Mouse (Mus musculus): Measurements from ENCODE around the gene Gm45062. TPM values are rescaled to one million over a fixed set of nuclear protein-coding genes. Genes with fewer than 3 reads are reported as not detected.

Gm45062 gene
- polyA plus RNA-seq, 1 experiment from 2014 or later, result 9.2 TPM

DNA sequence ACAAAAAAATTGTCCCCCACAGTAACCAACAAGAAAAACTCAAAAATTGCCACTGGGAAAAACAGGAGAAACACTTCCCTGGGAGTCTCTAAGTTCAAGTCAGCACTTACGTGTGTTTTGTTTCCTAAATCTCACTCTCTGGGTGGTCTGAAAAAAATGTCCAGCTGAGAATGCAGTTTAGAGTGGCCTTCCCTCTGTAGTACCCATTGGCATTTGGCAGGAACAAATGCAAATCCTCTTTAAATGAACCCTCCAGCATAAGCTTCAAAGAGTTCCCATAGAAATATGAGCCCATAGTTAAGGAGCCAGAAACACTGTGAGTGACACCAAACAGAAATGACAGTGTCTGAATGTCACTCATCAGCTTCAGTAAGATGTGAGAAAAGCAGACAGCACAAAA, 219.9 kb downstream of the Gm45062 start:
- no peak overlapping the region for H3K9ac ChIP-seq
- no peaks in the 10 kb centered on the region for H3K36me3 ChIP-seq
- 54% methylated on average over 1 of the region's 1 CpGs for WGBS
- no peak overlapping the region for H3K4me3 ChIP-seq
- 0 out of 2 replicates have a peak, but pooled peaks cover 3% of the 10 kb centered on the region for H3K4me1 ChIP-seq (replicated peaks)
- no peaks in the 10 kb centered on the region for H3K9me3 ChIP-seq (replicated peaks)
- H3K4me2 ChIP-seq, result no peak overlapping the region
- ATAC-seq (ENCODE audit: insufficient number of reproducible peaks, low FRiP score), result no peak
- H3K27me3 ChIP-seq (replicated peaks), result no peaks in the 10 kb centered on the region
- H3K27ac ChIP-seq (ENCODE audit: poor library complexity, severe bottlenecking), result no peak overlapping the region

DNA sequence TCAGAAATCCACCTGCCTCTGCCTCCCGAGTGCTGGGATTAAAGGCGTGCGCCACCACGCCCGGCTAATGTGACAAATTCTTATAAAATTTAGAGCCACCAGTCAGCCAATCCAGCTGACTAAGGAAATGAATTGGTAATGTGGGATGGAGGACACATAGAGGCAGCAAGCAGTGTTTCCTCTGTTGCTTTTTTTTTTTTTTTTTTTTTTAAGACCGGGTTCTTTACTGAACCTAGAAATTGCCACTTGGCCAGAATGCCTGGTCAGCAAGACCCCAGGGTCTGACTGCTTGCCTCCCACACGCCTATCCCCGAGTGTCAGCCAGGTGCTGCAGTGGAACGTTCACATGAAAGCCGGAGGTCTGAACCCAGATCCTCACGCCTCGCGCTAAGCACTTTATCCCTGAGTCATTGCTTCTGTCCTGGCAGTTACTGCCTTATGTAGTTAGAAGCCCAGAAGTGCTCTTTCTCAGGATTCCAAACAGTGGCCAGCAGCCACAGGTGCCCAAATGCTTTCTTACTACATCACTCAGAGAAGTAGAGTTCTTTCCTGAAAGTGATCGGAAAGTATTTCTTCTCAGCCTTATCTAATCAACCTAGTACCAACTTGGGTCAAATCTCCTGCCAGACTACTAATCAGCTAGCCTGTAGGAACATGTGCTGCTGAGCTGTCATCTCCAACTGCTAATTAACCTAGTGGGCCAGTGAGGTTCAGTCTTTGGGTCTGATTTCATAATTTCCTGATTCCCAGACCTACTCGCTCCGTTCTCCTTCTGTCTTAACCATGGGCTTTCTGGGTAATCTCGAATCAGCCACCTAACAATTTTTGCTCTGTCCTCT, 225.4 kb downstream of the Gm45062 start:
- WGBS, result 69% methylated on average over 17 of the region's 17 CpGs
- H3K27ac ChIP-seq (ENCODE audit: poor library complexity, severe bottlenecking), result no peak overlapping the region
- H3K27me3 ChIP-seq (replicated peaks), result no peaks in the 10 kb centered on the region

DNA sequence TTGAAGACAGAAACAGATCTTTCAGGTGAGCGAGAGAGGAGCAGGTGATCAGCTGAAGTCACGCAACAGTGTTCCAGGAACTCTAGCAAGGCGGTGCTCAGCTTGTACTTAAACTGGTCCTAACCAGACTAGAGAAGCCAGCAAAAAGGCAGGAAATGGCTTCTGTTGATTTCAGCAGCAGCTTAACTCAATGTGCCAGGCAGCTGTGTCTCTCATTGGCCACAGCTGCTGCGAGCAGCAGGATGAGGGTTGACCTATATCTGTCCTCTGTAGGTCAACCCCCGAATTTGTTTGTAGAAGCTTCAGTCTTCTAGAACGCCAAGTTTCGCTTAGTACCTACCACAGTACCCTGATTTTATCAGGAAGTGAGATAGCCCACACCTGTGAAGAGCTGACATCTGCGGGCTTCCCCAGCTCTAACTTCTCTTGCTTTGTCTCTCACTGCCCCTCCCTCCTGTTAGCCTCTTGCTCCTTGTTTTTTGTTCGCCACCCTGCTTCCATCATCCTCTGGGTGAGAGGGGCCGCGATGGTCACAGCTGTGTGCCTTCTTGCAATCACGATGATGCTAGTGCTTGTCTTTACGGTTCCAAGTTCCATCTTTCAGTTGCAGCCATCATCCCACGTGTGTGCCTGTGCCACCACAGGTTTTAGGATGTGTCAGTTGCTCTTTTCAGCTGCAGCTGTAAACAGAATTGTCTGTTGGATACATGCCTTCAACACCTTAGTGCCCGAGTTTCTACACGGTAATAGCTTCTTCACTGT, 226.3 kb downstream of the Gm45062 start:
- H3K9me3 ChIP-seq (replicated peaks), result no peaks in the 10 kb centered on the region
- H3K4me1 ChIP-seq (replicated peaks), result peaks cover 29% of the 10 kb centered on the region
- WGBS, result 78% methylated on average over 16 of the region's 16 CpGs
- no peak overlapping the region for H3K27ac ChIP-seq (ENCODE audit: poor library complexity, severe bottlenecking)
- H3K36me3 ChIP-seq, result no peaks in the 10 kb centered on the region
- H3K4me3 ChIP-seq, result no peak overlapping the region
- no peaks in the 10 kb centered on the region for H3K27me3 ChIP-seq (replicated peaks)
- H3K4me2 ChIP-seq, result no peak overlapping the region
- H3K9ac ChIP-seq, result no peak overlapping the region
- ATAC-seq (ENCODE audit: insufficient number of reproducible peaks, low FRiP score), result 0 out of 2 replicates have a peak, but pooled peaks have one; percentile 22

More for the DNA sequence above, 225.4 kb downstream of the Gm45062 start:
- Histone ChIP-seq H3K4me2 (no peak overlapping the region), H3K9ac (no peak overlapping the region), H3K4me1 (replicated peaks) (peaks cover 29% of the 10 kb centered on the region), H3K9me3 (replicated peaks) (no peaks in the 10 kb centered on the region), H3K36me3 (no peaks in the 10 kb centered on the region), H3K4me3 (no peak overlapping the region)
- no peak for ATAC-seq (ENCODE audit: insufficient number of reproducible peaks, low FRiP score)

DNA sequence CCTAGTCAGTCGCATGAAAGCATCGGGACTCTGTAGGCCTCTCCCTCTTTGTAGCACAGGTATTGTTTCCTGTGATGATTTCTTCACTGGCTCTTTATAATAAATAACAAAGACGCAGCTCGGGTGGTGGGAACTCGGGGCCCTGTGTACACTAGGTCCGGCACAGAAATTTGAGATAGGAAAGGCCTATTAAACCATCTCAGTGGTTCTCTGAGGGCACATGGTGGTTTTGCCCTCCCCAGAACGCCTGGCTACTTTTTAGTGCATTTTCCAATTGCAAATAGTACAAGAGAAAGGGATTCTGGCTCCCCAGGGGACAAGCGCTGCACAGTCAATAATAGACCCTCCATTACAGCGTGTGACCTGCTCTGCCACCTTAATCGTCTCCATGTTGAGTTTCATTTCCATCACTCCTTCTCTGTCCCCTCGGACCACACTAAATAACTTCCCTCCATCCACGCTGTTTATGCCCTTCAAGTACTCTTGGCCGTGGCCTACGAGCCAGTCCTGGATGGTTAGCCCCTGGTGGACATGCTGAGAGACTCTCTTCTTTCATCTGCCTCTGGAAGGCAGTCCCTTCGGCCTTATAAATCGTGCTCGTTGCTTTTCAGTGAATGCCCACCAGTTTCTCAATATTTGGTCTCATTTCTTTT, 227.3 kb downstream of the Gm45062 start:
- Histone ChIP-seq H3K27ac (ENCODE audit: poor library complexity, severe bottlenecking) (no peak overlapping the region), H3K4me1 (replicated peaks) (peaks cover 29% of the 10 kb centered on the region), H3K4me2 (no peak overlapping the region), H3K27me3 (replicated peaks) (no peaks in the 10 kb centered on the region), H3K9me3 (replicated peaks) (no peaks in the 10 kb centered on the region), H3K4me3 (no peak overlapping the region), H3K36me3 (no peaks in the 10 kb centered on the region), H3K9ac (no peak overlapping the region)
- WGBS, result 86% methylated on average over 17 of the region's 17 CpGs
- no peak for ATAC-seq (ENCODE audit: insufficient number of reproducible peaks, low FRiP score)

DNA sequence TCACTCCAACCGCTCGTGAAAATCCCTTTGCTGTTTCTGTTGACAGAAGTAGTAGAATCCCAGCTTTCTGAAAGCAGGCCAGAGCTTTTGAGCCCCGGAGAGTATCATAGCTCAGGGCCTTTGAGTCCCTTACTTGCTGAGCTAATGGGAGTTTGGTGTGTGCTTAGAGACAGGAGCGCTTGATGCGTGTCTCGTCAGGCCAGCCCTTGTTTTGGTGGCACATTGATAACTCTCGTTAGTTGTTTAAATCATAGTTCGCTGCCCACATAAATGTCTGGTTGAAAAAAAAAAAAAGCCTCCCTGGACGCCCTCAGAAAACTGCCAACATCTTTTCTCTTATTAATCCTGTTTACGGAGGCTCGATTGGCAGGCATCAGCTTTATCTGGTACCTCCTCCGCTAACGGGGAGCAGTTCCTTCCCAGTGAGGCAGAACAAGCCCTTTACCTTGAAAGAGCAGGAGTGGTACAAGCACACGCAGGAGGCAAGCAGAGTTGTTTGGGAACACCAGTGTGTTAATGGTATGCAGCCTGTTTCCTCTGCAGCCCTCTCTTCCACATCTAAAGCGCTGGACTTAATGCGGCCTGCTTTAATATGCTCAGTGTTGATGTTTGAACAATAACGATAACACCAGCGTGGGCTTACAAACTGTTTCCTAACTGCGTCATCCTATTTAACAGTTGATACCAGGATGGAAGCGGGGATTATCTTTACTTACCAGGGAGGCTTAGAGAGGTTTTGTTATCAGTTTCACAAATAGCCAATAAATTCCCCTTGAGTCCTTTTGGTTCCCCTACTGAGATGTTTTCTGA, 228.0 kb downstream of the Gm45062 start:
- Histone ChIP-seq H3K4me2 (peak overlapping the region; percentile 7; the same call in 1 of the 2 replicates), H3K36me3 (no peaks in the 10 kb centered on the region), H3K27ac (ENCODE audit: poor library complexity, severe bottlenecking) (no peak overlapping the region), H3K9me3 (replicated peaks) (no peaks in the 10 kb centered on the region), H3K9ac (no peak overlapping the region), H3K4me1 (replicated peaks) (peaks cover 29% of the 10 kb centered on the region), H3K4me3 (no peak overlapping the region), H3K27me3 (replicated peaks) (no peaks in the 10 kb centered on the region)
- WGBS, result 43% methylated on average over 20 of the region's 20 CpGs
- ATAC-seq (ENCODE audit: insufficient number of reproducible peaks, low FRiP score), result no peak; the same call in 1 of the 2 replicates

DNA sequence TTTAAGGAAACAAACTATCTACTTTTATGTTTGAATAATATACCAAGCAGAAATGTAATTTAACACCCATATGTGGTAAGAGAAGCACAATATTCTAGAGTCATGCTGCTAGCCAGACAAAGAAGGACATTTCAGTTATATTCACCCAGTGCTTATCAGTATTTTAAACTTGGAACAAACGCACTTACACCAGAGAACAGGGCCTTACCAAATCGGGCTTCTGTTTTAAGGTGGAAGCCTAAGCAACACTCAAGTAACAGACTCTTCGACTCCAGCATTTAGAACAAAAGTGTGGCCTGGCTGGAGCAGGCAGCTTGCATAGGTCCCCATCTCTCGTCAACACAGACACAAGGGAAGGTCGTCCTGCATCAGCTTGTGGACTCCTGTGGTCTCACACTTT, 229.0 kb downstream of the Gm45062 start:
- Histone ChIP-seq H3K4me1 (replicated peaks) (peaks cover 29% of the 10 kb centered on the region), H3K9me3 (replicated peaks) (no peaks in the 10 kb centered on the region), H3K4me3 (no peak overlapping the region), H3K4me2 (no peak overlapping the region), H3K27ac (ENCODE audit: poor library complexity, severe bottlenecking) (no peak overlapping the region), H3K9ac (no peak overlapping the region), H3K27me3 (replicated peaks) (no peaks in the 10 kb centered on the region), H3K36me3 (no peaks in the 10 kb centered on the region)
- 26% methylated on average over 5 of the region's 5 CpGs for WGBS
- no peak for ATAC-seq (ENCODE audit: insufficient number of reproducible peaks, low FRiP score)

DNA sequence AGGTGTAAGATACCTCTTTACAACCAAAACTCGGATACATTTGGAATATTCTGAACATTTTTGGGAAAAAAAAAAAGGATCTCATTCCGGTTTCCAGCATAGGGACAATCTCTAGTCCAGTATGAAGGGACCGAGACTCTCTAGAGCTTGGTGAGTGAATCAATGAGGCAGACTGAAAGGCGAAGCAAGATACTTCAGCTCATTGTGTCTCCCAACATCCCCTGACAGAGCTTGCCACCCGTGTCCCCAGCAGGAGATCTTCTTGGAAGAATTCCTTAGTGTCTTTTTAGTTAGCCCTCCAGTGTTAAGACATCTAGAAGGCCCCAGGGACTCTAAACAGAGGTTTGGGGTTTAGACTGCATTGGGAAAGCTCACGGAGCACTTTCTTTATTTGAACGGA, 230.0 kb downstream of the Gm45062 start:
- Histone ChIP-seq H3K9ac (no peak overlapping the region), H3K27ac (ENCODE audit: poor library complexity, severe bottlenecking) (no peak overlapping the region), H3K9me3 (replicated peaks) (no peaks in the 10 kb centered on the region), H3K4me1 (replicated peaks) (peaks cover 29% of the 10 kb centered on the region), H3K27me3 (replicated peaks) (no peaks in the 10 kb centered on the region), H3K36me3 (no peaks in the 10 kb centered on the region), H3K4me2 (no peak overlapping the region), H3K4me3 (no peak overlapping the region)
- WGBS, result 82% methylated on average over 7 of the region's 7 CpGs
- no peak for ATAC-seq (ENCODE audit: insufficient number of reproducible peaks, low FRiP score)

DNA sequence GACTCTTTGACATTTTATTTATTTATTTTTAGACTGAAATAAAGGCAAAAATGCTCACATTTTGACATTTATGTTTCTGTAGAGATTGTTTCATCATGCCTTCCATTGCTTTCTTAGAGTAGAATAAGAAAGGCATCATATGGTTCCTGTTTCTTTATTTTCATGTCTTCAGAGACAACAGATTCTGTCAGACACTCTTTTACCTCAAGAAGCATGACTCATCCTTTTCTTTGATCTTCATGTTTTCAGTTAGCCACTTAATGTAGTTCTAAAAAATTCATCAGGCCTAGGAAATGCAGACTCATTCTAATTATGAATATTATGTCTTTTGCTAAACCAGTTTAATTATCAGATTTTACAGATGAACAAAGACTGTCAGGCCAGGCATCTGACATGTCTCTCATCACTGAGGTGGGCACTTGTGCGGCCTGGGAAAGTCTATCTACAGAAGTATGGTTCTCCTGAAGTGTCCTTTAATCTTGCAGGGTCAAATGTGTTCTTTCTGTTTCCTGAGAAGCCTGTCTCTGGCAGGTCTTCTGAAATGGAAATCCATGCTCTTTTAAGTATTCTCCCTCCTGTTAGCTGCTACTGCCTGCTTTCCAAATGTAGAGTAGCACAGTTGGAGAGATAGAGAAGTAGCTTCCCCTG, 230.8 kb downstream of the Gm45062 start:
- ATAC-seq (ENCODE audit: insufficient number of reproducible peaks, low FRiP score), result no peak
- no peak overlapping the region for H3K9ac ChIP-seq
- no peaks in the 10 kb centered on the region for H3K9me3 ChIP-seq (replicated peaks)
- H3K36me3 ChIP-seq, result no peaks in the 10 kb centered on the region
- H3K4me1 ChIP-seq (replicated peaks), result peaks cover 23% of the 10 kb centered on the region
- no peaks in the 10 kb centered on the region for H3K27me3 ChIP-seq (replicated peaks)
- no peak overlapping the region for H3K4me2 ChIP-seq
- WGBS, result 74% methylated on average over 1 of the region's 1 CpGs
- H3K27ac ChIP-seq (ENCODE audit: poor library complexity, severe bottlenecking), result no peak overlapping the region
- no peak overlapping the region for H3K4me3 ChIP-seq

DNA sequence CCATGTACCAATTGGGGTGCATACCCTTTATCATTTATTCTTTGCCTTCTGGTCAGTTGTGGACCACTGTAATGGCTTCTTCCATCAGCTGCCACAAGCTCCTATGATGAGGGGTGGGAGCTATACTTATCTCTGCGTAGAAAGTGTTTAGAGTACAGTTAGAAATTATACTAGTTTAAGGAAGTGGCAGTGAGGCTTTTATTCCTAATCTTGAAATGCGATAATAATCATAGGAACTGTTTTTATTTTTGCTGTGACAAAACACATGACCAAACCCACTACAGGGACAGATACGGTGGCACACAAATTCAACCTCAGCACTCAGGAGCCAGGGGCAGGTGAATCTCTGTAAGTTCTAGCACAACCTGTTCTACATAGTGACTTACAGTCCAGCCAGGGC, 233.0 kb downstream of the Gm45062 start:
- no peak for ATAC-seq (ENCODE audit: insufficient number of reproducible peaks, low FRiP score)
- H3K9ac ChIP-seq, result no peak overlapping the region

DNA sequence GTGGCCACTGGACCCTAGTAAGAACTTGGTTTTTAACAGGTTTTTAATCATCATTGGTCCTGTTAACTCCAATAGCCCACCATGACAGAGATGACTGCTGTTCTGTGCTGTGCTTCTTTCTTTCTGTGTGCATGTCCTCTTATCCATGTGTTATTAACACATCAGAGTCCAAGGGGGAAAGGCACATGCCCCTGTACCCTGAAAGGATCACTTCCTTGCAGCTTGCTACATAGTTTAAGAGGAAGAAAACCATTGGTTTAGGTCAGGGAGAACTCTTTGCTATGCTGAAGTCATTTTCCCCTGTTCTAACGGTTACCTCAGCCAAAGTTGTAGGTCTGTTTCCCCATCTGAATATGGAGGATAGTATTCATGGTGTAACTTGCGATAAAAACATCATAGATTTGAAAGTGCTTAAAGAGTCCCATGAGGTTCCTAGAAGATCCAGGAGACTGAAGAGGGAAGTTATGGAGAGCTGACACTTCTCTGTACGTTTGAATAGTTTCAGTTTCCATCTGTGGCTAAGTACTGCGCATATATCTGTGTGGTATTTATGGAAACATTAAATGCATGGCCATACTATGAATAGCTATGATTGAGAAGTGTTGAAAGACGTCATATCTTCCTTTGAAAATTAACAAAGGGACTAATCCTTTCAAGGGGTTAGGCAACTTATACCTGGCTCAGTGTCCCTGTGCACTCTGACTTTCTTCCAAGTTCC, 236.0 kb downstream of the Gm45062 start:
- Histone ChIP-seq H3K9me3 (replicated peaks) (no peaks in the 10 kb centered on the region), H3K9ac (no peak overlapping the region), H3K27me3 (replicated peaks) (no peaks in the 10 kb centered on the region), H3K27ac (ENCODE audit: poor library complexity, severe bottlenecking) (no peak overlapping the region), H3K4me3 (no peak overlapping the region), H3K4me1 (replicated peaks) (peaks cover 2% of the 10 kb centered on the region; the same call in 1 of the 2 replicates), H3K4me2 (no peak overlapping the region; the same call in 1 of the 2 replicates), H3K36me3 (no peaks in the 10 kb centered on the region)
- ATAC-seq (ENCODE audit: insufficient number of reproducible peaks, low FRiP score), result no peak
- WGBS, result 63% methylated on average over 5 of the region's 5 CpGs

More for the DNA sequence above, 233.0 kb downstream of the Gm45062 start:
- Histone ChIP-seq H3K4me1 (replicated peaks) (peaks cover 11% of the 10 kb centered on the region), H3K27me3 (replicated peaks) (no peaks in the 10 kb centered on the region), H3K27ac (ENCODE audit: poor library complexity, severe bottlenecking) (no peak overlapping the region), H3K4me3 (no peak overlapping the region), H3K4me2 (no peak overlapping the region), H3K36me3 (no peaks in the 10 kb centered on the region), H3K9me3 (replicated peaks) (no peaks in the 10 kb centered on the region)
- 77% methylated on average over 3 of the region's 3 CpGs for WGBS

Data from heart, embryonic 12.5 days (tissue).